Mouse (Mus musculus) myocyte (in vitro differentiated cells): ENCODE data around the gene Treml2. TPM values are rescaled to one million over a fixed set of nuclear protein-coding genes. Genes with fewer than 3 reads are reported as not detected.

Experiments used
- H3K27me3 ChIP-seq: one replicate; pipeline ENCODE4 v1.6.1; 2011; ENCODE audit not compliant: control insufficient read depth, insufficient read depth, insufficient read length
- H3K36me3 ChIP-seq: one replicate; pipeline ENCODE4 v1.6.1; 2011; ENCODE audit not compliant: control insufficient read depth, insufficient read depth
- H3K4me2 ChIP-seq: one replicate; pipeline ENCODE4 v1.6.1; 2011; ENCODE audit warnings: low read depth, control low read depth
- H3K4me3 ChIP-seq: one replicate; pipeline ENCODE4 v1.5.1; 2011; ENCODE audit warnings: mild to moderate bottlenecking, control low read depth, moderate library complexity
- H3K79me2 ChIP-seq: one replicate; pipeline ENCODE4 v1.6.1; 2011; ENCODE audit not compliant: control insufficient read depth, insufficient read depth
- H3ac ChIP-seq: one replicate; pipeline ENCODE4 v1.6.1; 2011; ENCODE audit not compliant: control insufficient read depth, insufficient read length
- CEBPB ChIP-seq: IDR thresholded peaks from 2 replicates; pipeline ENCODE4 v1.6.1; 2011; ENCODE audit warnings: mild to moderate bottlenecking, moderate library complexity; ENCODE audit not compliant: poor library complexity, insufficient read depth, severe bottlenecking
- E2F4 ChIP-seq: IDR thresholded peaks from one replicate; pipeline ENCODE4 v1.6.1; 2011; ENCODE audit warnings: mild to moderate bottlenecking, control low read depth, moderate library complexity; ENCODE audit not compliant: insufficient read depth
- MAX ChIP-seq: IDR thresholded peaks from one replicate; pipeline ENCODE4 v1.6.1; 2011; ENCODE audit warnings: low read depth, mild to moderate bottlenecking, control low read depth
- MYOD1 ChIP-seq, 3 experiments: IDR thresholded peaks; one replicate each; pipeline ENCODE4 v1.6.1; 2011; ENCODE audit warnings: control low read depth in 2 of 3, low read depth in 2 of 3, mild to moderate bottlenecking in 2 of 3, moderate library complexity in 1 of 3; ENCODE audit not compliant: insufficient read length in 2 of 3, control insufficient read depth in 1 of 3
- MYOG ChIP-seq, 3 experiments: IDR thresholded peaks; one replicate each; pipeline ENCODE4 v1.6.1; 2011; ENCODE audit warnings: control low read depth in 2 of 3, low read depth in 2 of 3, mild to moderate bottlenecking in 2 of 3; ENCODE audit not compliant: insufficient read length in 2 of 3, control insufficient read depth in 1 of 3, insufficient read depth in 1 of 3
- POLR2A ChIP-seq: IDR thresholded peaks from one replicate; pipeline ENCODE4 v1.6.1; 2011; ENCODE audit warnings: low read depth, mild to moderate bottlenecking, control low read depth, moderate library complexity; ENCODE audit not compliant: insufficient read length
- POLR2AphosphoS2 ChIP-seq: IDR thresholded peaks from one replicate; pipeline ENCODE4 v1.6.1; 2011; ENCODE audit warnings: low read depth, control low read depth; ENCODE audit not compliant: insufficient read length
- REST ChIP-seq: IDR thresholded peaks from one replicate; pipeline ENCODE4 v1.6.1; 2011; ENCODE audit warnings: mild to moderate bottlenecking, control low read depth, moderate library complexity; ENCODE audit not compliant: insufficient read depth, insufficient read length
- SRF ChIP-seq: IDR thresholded peaks from one replicate; pipeline ENCODE4 v1.6.1; 2011; ENCODE audit warnings: low read depth; ENCODE audit not compliant: control insufficient read depth, insufficient read length
- TCF12 ChIP-seq: IDR thresholded peaks from one replicate; pipeline ENCODE4 v1.6.1; 2011; ENCODE audit warnings: mild to moderate bottlenecking, control low read depth; ENCODE audit not compliant: poor library complexity, insufficient read depth, severe bottlenecking
- TCF3 ChIP-seq: IDR thresholded peaks from one replicate; pipeline ENCODE4 v1.6.1; 2011; ENCODE audit warnings: low read depth, control low read depth; ENCODE audit not compliant: insufficient read length
- USF1 ChIP-seq: IDR thresholded peaks from one replicate; pipeline ENCODE4 v1.6.1; 2011; ENCODE audit warnings: low read depth, mild to moderate bottlenecking, control low read depth, moderate library complexity
- polyA plus RNA-seq: library from polyadenylated mRNA; unstranded; fragments of >200 nt; fragmentation: generic; extraction: Trizol; gene quantifications from one replicate; pipeline ENCODE4 v1.2.1, GENCODE M21; 2012; ENCODE audit warnings: missing spikeins

Gene Treml2
- polyA plus RNA-seq, 1 experiment: not detected

- no peak overlapping the region for H3ac ChIP-seq
- TF ChIP-seq SRF (no peak), POLR2AphosphoS2 (no peak), MAX (no peak), TCF12 (no peak), POLR2A (no peak), CEBPB (no peak), MYOG (IDR thresholded peaks at IDR 0.05; ENCODE audit: control insufficient read depth in 1 of 3, insufficient read depth in 1 of 3, insufficient read length in 2 of 3, low read depth in 2 of 3) (no peak), TCF3 (no peak), E2F4 (no peak), USF1 (no peak), REST (no peak), MYOD1 (IDR thresholded peaks at IDR 0.05; ENCODE audit: control insufficient read depth in 1 of 3, insufficient read length in 2 of 3, low read depth in 2 of 3) (no peak)
- no peaks in the 10 kb centered on the region for H3K79me2 ChIP-seq
- no peaks in the 10 kb centered on the region for H3K36me3 ChIP-seq
- H3K4me3 ChIP-seq: no peak overlapping the region
- no peaks in the 10 kb centered on the region for H3K27me3 ChIP-seq
- H3K4me2 ChIP-seq: no peak overlapping the region
These were observed 27.1 kb upstream of the Treml2 start for GRCm38 (mm10) chr17:48272158-48272557.

- no peaks in the 10 kb centered on the region for H3K79me2 ChIP-seq
- H3K4me3 ChIP-seq: no peak overlapping the region
- no peak overlapping the region for H3ac ChIP-seq
- TF ChIP-seq TCF3: no peak
- TF ChIP-seq USF1: no peak
- TF ChIP-seq TCF12: no peak
- H3K27me3 ChIP-seq: no peaks in the 10 kb centered on the region
- no peaks in the 10 kb centered on the region for H3K36me3 ChIP-seq
- H3K4me2 ChIP-seq: no peak overlapping the region
These were observed 26.7 kb upstream of the Treml2 start for GRCm38 (mm10) chr17:48272598-48272997.

DNA sequence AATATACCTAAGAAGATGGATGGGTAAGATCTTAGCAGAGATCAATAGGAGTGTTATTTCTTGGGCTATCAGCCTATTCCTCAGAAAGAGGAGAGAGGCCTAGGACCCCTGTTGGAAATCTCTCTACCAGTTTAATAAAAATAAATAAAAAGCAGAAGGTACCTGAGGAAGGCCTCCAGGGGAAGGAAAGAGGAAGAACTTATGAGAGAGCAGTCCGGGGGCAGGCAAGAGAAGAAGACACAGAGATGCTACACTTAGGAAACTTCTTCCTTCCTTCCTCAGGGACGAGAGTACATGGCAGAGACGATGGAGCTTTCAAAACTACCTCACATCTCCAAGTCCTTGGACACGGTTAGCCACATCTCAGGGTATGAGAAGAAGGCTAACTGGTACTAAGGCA is 25.2 kb upstream of the Treml2 start:
- Histone ChIP-seq H3K79me2 (no peaks in the 10 kb centered on the region), H3ac (no peak overlapping the region), H3K4me3 (no peak overlapping the region), H3K36me3 (no peaks in the 10 kb centered on the region), H3K4me2 (no peak overlapping the region), H3K27me3 (no peaks in the 10 kb centered on the region)
- TF ChIP-seq USF1 (no peak), E2F4 (no peak), TCF12 (no peak), SRF (no peak), POLR2AphosphoS2 (no peak), MYOD1 (IDR thresholded peaks at IDR 0.05; ENCODE audit: control insufficient read depth in 1 of 3, insufficient read length in 2 of 3, low read depth in 2 of 3) (no peak), MAX (no peak), REST (no peak), TCF3 (no peak), CEBPB (no peak), POLR2A (no peak), MYOG (IDR thresholded peaks at IDR 0.05; ENCODE audit: control insufficient read depth in 1 of 3, insufficient read depth in 1 of 3, insufficient read length in 2 of 3, low read depth in 2 of 3) (no peak)

GRCm38 (mm10) chr17:48274885-48275284 is 24.4 kb upstream of the Treml2 start:
- no peaks in the 10 kb centered on the region for H3K79me2 ChIP-seq
- no peaks in the 10 kb centered on the region for H3K36me3 ChIP-seq
- no peak overlapping the region for H3K4me3 ChIP-seq
- TF ChIP-seq E2F4: no peak
- TF ChIP-seq CEBPB: peak; percentile 66
- no peak overlapping the region for H3ac ChIP-seq
- no peaks in the 10 kb centered on the region for H3K27me3 ChIP-seq
- H3K4me2 ChIP-seq: no peak overlapping the region

DNA sequence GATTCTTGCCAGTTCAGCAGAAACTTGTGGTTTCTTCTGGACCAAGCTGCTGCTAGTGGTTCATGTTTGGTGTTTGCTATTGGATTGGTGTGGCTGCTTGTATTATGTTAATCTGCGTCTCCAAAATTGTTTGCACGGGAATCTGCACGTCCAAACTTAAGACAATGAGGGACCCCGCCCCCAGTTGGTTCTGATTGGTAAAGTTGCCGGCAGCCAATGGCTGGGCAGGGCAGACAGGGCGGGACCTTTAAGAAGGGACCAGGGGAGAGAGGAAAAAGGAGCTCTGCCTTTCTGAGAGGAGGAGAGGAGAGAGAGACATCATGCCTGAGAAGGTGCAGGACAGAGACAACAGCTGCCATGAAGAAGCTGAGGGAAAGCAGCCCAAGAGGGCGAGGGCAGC is 23.6 kb upstream of the Treml2 start:
- Histone ChIP-seq H3K4me2 (no peak overlapping the region), H3K36me3 (no peaks in the 10 kb centered on the region)
- TF ChIP-seq POLR2A (no peak), E2F4 (no peak), MYOG (IDR thresholded peaks at IDR 0.05; ENCODE audit: control insufficient read depth in 1 of 3, insufficient read depth in 1 of 3, insufficient read length in 2 of 3, low read depth in 2 of 3) (no peak), SRF (no peak), MYOD1 (IDR thresholded peaks at IDR 0.05; ENCODE audit: control insufficient read depth in 1 of 3, insufficient read length in 2 of 3, low read depth in 2 of 3) (no peak), MAX (no peak), TCF12 (no peak), POLR2AphosphoS2 (no peak), USF1 (no peak)

GRCm38 (mm10) chr17:48278381-48278780 is 20.9 kb upstream of the Treml2 start:
- no peak for TF ChIP-seq REST
- TF ChIP-seq POLR2A: no peak
- TF ChIP-seq SRF: no peak
- no peak for TF ChIP-seq POLR2AphosphoS2
- Histone ChIP-seq H3K4me2 (no peak overlapping the region), H3K4me3 (no peak overlapping the region), H3K79me2 (no peaks in the 10 kb centered on the region), H3K27me3 (no peaks in the 10 kb centered on the region), H3K36me3 (no peaks in the 10 kb centered on the region), H3ac (no peak overlapping the region)

More for the DNA sequence above, 23.6 kb upstream of the Treml2 start:
- Histone ChIP-seq H3ac (no peak overlapping the region), H3K79me2 (no peaks in the 10 kb centered on the region), H3K4me3 (no peak overlapping the region), H3K27me3 (no peaks in the 10 kb centered on the region)
